Mouse (Mus musculus) C2C12 (cell line): Measurements from ENCODE around the gene Slc6a6.

Experiments
- CEBPB ChIP-seq: IDR thresholded peaks from one replicate; pipeline ENCODE4 v1.6.1; 2011; ENCODE audit warnings: low read depth, mild to moderate bottlenecking, control low read depth, moderate library complexity
- USF1 ChIP-seq: IDR thresholded peaks from one replicate; pipeline ENCODE4 v1.6.1; 2011; ENCODE audit warnings: low read depth, mild to moderate bottlenecking, control low read depth, moderate library complexity

DNA sequence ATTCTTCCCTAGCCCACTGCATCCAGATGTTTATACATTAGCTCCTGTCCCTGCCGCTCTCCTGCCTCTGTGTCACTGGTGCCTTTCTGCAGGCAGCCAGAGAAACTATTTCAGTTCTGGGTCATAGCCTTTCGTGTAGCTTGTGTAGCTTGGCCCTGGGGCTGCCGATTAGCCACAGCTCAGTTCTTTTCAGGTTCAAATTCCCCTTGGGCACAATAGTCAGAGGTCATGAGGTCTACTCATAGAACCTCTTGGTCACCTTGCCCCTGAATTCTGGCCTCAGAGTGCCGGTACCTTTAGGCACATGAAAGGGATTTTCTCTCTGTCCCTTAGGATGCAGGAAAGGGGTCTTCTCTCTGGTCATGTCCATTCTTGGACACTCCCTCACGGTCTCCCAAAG is 62.9 kb downstream of the Slc6a6 start:
- TF ChIP-seq USF1 (no peak), CEBPB (no peak)
